Mouse (Mus musculus): ENCODE measurements around the gene Hap1.

DNA sequence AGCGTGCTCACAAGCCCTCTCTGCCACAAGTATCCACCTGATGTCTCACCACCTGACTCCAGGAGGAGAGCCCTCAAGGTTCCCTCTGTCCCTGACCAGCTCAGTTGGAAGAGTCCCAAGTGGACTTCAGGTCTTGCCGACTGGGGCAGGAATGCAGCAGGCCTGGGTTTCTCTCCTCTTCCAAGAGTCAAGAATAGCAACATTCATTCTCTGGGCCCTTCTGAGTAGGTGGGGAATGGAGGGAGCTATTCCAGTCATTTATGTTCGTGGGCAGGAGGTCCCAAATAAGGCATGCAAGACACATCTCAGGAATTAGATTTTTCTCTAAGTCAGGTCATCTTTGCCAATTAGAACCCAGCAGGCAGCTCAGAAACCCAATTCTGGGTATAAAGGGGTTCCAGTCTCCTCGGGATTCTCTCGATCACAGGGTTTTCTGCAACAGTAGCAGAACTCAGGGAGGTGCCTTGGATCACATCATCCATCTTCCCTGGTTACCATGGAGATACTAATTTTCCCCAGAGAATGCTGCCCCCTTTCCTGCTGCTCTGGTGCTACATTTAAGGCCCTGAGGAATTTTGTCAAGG is 43.7 kb downstream of the Hap1 start:
- no peak for TF ChIP-seq POLR2A (IDR thresholded peaks at IDR 0.05; ENCODE audit: control insufficient read depth, extremely low read depth, insufficient read depth, low read length, poor library complexity)
- TF ChIP-seq CTCF (IDR thresholded peaks at IDR 0.05; ENCODE audit: borderline replicate concordance, control insufficient read depth, extremely low read depth, insufficient read depth, low read length, poor library complexity) = no peak
